Mouse (Mus musculus): ENCODE results near the gene Tiam2. TPM values are rescaled to one million over a fixed set of nuclear protein-coding genes. Genes with fewer than 3 reads are reported as not detected.

Gene Tiam2
- 10 to 100 TPM; 18.9 to 21.5 TPM for total RNA-seq (2021)
- long read RNA-seq, experiment 1, full-length matches to known transcripts, result 3 of 10 reads
- long read RNA-seq, experiment 1, partial matches to known transcripts, result 2 of 10 reads
- long read RNA-seq, experiment 1, other reads (novel, unspliced or antisense), result 5 of 10 reads
- long read RNA-seq, experiment 2, partial matches to known transcripts, result 0 of 15 reads
- long read RNA-seq, experiment 2, other reads (novel, unspliced or antisense), result 15 of 15 reads

DNA sequence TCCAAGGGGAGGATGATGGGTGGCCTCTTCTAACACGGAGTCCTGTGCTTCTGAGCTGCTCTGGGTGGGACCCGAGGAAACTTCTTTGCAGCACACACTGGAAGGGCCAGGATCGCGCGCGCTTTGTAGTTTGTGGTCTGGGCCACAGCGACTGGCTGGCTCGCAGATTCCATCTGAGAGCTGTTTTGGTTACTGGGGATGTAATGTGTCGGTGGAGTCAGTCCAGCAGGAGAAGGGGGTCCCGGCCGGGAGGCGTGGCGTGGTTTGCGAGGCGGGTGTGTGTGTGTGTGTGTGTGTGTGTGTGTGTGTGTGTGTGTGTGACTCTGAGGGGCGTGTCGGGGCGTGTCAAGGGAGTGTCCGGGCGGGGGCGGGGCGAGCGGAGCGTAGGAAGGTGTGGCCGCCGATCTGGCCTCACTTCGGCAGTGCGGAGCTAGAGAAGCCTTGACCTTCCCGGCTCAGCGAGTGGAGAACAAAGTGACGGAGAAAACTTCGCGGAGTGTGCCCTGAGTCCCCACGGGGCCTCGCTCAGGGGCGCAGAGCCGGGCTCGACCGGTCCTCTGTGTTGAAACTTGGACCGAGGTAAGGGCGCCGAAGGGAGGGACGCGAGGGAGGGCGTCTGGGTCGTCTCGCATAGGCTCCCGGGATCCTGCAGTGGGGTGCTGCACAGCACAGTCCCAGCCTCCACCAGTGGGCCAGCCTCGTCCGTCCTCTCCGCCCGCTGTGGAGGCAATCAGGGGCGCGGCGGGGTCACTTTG lies at the start of gene Tiam2:
TSS of gene Tiam2 (plus strand) at position 426 of the 755 bp plus-strand sequence.
- no peak for DNase-seq (ENCODE audit: low spot score in 2 of 2)

DNA sequence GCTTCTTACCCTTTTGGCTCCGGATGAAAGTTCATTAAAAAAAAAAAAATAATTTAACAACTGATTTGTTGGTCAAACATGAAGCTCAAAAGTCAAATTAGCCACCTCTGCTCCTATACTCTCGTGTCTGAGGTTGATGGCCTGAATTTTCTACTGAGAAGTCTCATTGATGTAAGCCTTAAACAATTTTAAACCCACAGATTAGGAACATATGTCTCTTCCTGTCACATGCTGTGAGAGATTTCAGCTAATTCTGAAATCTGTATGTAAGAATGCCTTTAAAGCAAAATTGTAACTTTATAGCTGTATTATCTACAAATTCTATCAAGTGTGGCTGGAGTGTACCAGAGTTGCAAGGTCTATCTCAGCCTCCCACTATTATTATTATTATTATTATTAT lies 46.1 kb upstream of the Tiam2 start:
- DNase-seq (ENCODE audit: low spot score in 2 of 2), result no peak

DNA sequence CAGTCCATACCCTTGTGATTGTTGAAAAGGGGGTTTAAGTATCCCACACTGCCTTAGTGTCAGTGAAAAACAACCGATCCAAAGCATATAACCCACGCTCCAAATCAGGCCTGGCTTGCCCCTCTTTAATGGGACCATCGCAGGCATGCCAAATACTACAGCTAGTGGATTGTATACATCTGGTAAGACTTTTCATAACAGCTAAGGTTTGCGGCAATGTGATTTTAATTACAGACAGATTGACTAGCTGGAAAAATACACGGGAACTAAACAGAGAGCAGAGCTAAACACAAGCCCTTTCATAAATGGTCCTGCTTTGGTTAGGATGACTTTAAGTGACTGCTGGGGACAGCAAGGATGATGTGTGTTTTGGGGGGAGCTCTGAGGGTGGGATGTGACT lies 44.4 kb upstream of the Tiam2 start:
- DNase-seq (ENCODE audit: low spot score in 2 of 2), result no peak

DNA sequence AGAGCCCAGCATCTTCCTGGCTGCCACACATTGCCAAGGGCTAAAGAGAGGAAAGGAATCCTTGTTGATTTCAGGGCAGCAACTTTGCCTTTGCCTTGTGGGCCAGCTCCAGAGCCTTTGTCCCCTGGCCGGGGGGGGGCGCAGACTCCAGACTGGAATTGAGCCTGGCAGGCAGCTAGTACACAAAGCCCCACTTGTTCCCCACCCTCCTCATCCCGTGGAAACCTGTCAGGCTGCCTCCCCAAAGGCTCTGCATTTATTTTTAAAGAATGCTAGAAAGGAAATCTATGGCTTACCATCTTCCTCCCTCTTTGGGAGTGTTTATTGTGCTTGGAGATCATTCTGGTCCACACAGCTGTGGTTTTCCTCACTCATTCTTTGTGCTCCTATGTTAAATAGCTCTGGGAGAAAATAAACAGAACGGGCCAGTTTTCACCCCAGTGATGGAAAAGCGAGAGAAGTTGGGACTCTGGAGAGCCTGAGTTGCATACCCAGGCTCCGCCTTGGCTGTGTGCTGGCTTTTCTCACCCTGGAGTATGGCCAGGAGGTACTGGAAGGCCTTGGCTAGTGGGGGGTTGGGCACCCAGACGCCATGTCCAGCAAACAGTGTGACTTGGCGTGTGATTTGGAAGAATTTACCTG lies 41.2 kb upstream of the Tiam2 start:
- DNase-seq (ENCODE audit: low spot score in 2 of 2), result peak in 1 of 2 experiments; percentile 50

DNA sequence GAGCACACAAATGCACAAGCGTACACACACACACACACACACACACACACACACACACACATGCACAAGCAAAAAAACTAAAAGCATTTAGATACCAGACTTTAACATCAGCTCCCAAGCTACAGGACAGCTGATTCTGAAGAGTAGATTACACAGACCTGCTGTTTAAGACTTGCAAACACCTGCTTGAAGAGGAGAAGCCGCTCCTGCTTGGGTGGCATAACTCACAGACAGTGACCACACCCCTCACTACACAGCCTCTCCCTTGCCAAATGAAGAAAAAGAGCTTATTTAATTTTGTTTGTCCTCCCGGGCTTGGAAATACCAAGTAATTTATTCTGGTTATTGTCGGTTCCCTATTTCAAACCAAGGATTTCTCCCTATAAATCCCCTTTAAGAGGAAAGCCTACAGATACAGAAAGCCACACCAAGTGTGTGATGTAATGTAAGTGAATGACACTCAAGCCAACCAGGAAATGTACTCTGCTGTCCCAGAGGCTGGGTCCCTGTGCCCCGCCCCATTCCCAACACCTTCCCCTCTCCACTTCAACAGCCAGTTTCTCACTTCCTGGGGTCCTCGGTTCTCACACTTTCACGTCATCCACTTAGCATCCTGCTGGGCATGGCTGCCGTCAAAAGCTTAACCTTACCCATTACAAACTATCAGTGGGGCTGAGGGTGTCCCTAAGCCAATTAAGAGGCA lies 40.1 kb upstream of the Tiam2 start:
- no peak for DNase-seq (ENCODE audit: low spot score in 2 of 2)

DNA sequence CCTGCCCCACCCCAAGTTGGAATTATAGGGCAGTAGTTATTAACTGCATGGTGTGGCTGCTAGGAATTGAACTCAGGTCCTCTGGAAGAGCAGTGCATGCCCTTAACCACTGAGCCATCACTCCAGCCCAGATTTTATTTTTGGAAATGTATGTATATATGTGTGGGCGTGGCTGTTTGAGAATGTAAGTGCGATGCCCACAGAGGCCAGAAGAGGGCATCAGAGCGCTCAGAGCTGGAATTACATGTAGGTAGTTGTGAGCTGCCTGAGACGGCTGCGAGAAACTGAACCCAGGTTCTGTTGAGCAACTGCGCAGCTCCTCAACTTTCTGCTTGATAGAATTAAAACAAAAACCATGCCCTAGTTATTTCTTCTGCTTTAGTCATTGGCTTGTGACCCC lies 38.0 kb upstream of the Tiam2 start:
- DNase-seq (ENCODE audit: low spot score in 2 of 2), result peak; percentile 46 to 59

DNA sequence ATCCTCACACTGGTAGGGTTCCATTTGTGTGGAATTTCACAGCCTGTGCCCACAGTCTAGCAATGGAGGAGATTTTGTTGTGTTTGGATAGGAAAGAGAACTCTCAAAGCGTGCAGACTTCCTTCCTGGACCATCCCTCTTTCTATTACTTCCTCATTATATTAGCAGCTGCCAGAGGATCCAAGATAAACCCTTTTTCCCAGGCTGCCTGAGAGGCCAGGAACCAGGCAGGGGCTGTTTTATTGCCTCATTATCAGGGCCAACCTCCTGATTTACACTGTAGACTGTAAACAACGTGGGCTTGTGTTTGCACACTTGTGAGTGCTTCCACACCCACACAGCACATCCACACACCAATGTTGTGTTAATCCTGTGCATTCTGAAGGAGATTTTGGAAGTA lies 31.3 kb upstream of the Tiam2 start:
- no peak for DNase-seq (ENCODE audit: low spot score in 2 of 2)

DNA sequence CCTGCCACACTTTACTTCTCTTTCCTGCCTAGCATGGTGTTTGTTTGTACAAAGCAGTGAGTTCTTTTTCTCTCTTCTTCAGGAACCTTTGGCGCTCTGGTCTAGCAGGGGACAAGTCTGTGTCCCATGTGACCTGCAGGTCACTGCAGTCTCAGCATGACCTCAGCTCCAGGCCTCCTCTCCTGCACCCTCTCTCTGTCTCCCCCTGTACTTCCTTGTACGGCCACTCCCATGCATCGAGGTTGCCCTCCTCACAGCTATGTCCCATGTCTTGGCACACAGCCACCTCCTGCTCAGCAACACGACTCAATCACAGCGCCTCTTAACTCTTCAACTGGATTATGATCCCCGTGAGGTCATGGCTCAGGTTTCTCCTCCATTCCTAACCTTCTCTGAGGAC lies 26.9 kb upstream of the Tiam2 start:
- DNase-seq (ENCODE audit: low spot score in 2 of 2), result no peak

DNA sequence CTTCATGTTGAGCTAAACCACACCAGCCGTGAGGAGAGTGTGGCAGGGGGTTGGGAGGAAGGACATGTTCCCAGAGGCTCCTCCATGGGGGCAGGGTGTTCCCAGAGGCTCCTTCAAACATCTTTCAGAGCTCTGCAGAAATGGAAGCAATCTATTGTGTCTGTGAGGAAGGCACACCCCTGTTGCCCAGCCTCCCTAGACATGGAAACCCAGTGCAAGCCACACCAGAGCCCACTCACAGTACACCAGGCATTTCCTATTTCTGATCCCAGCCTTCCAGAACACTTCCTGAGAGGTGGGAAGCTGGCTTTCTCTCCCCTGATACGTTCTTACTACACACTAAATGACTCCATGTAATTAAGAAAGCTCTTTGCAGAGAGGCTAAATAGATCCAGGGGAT lies 20.4 kb upstream of the Tiam2 start:
- DNase-seq (ENCODE audit: low spot score in 2 of 2), result no peak

DNA sequence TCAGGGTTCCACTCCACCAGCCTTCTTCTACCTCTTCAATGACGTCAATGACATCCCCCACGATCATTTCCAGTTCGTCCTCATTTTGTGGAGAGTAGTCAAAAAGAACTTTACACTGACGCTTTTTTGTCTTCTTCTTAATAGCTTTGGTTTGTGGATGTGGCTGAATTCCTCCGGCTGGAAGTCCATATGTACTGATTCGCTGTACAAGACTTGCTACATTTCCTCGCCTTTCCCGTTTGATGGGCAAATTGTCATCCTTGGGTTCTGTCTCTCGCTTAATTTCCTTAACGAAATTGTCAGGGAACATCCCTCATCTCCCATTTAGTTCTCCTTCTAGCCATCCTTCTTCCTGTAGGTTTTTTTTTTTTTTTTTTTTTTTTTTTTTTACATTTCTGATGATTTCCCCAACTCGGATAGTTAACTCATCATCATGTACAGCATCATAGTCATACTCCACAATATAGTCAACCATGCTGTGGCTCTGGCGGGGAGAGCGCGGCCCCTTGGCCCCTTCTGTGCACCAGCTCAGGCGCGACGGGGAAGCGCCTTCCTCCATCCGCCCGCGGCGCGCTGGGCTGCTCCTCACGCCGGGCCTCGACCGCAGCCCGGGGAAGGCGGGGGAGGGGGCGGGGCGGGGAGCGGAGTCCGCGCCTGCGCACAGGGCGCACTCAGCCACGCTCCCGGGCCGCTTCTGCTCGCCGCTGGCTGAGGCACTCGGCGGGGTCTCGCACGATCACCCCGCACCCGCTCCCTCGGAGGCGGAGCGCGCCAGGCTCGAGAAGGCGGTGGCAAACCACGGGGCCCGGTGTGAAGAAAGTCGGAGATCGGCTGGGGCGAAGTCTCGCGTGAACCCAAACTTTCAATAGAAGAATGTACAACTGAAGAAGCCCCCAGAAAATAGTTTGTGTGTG lies 12.4 kb upstream of the Tiam2 start:
- DNase-seq (ENCODE audit: low spot score in 2 of 2), result peak; percentile 64

DNA sequence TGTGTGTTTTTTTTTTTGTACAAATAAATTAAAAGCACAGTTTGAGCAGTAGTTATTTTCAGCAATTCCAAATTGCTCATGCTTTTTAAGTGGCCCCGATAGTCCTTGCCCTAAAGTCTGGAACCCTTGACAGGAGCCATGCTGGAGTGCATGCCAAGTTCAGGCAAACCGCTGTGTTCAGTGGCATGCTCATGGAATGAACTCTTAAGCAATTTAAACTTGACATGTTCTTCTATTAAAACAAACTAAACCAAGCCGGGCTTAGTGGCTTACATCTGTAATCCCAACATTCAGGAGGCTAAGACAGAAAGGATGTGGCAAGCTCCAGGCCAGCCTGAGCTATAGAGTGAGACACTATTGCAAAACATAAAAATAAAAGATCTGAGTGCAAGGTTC lies 11.8 kb upstream of the Tiam2 start:
- DNase-seq (ENCODE audit: low spot score in 2 of 2), result no peak

DNA sequence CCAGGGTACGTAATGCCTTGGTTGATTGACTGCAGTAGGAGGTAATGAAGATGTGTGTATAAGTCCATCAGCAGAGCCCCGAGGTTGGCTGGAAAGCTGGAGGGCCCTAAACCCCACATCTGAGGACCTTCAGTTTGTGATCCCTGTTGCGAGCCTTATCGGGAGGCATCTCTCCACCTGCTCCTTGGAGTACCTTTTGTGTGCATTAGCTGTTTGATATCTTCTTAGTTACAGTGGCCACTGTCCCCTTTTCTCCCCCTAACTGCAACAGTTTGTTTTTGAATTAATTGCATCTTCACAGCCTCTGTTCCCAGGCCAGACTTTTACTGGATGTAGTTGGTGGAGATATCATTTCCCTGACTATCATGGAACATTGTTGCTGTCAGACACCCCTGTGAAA lies 10.8 kb upstream of the Tiam2 start:
- no peak for DNase-seq (ENCODE audit: low spot score in 2 of 2)

DNA sequence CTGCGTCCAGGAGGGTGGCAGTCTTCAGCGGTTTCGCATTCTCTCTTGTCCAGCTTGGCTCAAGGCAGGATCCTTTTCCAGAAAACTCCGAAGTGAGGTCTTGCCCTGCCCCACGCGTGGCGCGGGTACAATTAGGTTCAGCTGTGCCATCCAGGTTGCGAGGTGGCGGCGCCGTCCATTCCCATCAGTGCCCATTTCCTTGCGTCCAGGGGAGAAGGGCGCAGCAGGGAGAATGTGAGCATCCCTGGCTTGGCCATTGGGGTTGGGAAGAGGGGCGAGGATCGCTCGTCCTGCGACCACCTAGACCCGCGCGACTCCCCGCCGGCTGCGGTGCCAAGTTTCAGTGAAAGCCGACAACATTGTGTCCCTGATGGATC lies 518 bp downstream of the Tiam2 start:
- no peak for DNase-seq (ENCODE audit: low spot score in 2 of 2)

DNA sequence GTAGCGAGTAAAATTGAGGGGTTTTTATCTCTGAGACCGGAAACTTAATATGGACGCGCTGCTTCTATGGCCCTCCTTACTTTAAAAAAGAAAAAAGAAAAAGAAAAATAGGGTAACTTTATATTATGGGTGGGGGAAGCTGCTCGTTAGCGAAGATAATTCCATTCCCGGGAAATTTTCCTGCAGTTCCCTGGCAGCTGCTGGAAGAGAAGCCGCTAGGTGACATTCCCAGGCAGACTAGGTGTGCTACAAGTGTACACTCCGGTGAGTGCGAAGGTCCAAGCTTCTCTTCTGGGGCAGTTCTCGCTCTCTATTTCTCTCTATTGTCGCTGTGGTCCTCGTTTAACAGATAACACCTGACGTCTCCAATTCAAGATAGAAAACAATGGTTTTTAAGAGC lies 962 bp downstream of the Tiam2 start:
- no peak for DNase-seq (ENCODE audit: low spot score in 2 of 2)

DNA sequence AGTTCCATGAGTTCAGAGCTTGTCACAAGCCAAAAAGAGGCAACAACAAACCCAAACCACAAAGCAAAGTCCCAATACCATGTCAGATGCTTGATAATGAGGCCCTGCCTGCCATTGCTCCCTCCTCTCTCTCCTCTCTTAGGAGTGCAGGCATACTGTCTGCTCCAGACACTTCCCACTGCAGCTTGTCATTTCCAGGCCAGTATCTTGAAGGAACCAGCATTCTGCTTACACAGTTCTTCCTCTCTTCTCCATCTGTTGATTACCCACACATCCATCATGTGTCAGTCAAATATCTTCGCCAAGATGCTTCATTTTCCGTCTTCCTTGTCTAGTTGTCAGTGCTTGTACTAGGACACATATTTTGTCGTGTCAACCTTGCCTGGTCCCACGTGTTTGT lies 2.4 kb downstream of the Tiam2 start:
- peak in 1 of 2 experiments; percentile 55 for DNase-seq (ENCODE audit: low spot score in 2 of 2)

DNA sequence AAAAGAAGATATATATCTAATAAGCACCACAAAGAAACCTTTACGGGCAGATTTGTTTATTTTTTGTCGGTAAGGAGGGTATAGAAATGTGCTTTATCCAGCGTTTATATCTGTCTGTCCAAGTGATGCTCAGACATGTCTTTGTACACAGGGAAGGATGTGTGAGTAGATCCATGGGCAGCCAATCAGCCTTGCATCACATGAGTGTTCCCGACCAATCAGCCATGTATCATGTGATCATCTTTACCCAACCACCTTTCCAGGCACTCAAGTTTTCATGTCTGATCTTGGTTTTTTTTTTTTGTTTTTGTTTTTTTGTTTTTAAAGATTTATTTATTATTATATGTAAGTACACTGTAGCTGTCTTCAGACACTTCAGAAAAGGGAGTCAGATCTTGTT lies 3.1 kb downstream of the Tiam2 start:
- no peak for DNase-seq (ENCODE audit: low spot score in 2 of 2)

DNA sequence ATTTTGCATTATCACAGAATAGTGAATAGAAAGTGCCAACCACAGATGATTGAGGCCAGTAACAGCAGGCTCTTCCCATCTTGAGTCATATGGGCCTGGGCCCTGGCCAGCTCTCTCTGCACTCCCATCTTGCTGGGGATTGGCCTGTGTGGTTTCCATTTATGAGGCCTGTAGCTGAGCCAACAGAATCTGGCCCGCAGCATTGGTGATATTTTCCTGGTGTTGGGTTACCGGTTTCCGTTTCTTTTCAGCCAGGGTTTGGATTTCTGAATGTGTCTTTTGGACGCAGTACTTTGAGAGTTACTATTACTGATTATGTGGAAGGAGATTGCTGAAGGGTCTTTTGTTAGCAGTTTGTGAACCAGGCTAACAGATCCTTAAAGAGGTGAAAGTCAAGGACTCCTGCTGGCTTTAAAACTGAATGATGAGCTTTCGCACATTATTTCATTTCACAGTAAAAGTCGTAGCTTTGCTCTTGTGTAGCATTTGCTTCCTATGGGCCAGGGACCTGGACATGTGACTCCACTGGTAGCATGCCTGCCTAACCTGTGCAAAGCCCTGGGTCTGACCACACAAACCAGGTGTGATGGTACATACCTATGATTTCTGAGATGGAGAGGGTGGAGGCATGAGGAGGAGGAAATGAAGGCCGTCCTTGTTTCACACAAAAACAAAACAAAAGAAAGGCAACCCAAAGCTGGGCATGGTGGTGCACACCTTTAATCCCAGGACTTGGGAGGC lies 5.5 kb downstream of the Tiam2 start:
- peak in 1 of 2 experiments; percentile 60 for DNase-seq (ENCODE audit: low spot score in 2 of 2)

DNA sequence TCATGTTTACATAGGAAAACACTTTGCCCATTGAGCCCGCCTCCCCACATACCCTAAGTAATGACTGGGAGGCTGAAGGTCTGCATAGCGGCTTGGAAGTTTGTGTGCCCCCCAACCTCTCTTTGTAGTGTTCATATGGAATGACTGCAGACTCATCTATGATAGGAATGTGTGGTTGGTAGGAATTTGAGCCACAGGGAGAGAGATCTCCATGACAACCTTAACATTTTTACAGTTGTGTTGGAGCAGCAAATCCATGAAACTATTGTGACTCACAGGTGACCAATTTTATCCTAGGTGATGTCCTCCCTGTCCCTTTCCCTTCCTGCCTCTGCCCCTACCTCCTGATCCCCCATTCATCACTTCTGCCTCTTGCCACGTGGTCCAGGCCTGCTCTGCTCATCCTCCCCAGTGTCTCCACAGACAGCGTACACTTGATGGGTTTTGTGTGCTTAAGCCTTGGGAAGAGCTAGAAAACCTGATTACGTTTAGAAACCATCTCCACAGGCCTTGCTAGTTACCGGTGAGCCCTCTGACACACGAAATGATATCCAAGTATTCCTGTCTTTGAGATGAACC lies 9.9 kb downstream of the Tiam2 start:
- no peak for DNase-seq (ENCODE audit: low spot score in 2 of 2)

DNA sequence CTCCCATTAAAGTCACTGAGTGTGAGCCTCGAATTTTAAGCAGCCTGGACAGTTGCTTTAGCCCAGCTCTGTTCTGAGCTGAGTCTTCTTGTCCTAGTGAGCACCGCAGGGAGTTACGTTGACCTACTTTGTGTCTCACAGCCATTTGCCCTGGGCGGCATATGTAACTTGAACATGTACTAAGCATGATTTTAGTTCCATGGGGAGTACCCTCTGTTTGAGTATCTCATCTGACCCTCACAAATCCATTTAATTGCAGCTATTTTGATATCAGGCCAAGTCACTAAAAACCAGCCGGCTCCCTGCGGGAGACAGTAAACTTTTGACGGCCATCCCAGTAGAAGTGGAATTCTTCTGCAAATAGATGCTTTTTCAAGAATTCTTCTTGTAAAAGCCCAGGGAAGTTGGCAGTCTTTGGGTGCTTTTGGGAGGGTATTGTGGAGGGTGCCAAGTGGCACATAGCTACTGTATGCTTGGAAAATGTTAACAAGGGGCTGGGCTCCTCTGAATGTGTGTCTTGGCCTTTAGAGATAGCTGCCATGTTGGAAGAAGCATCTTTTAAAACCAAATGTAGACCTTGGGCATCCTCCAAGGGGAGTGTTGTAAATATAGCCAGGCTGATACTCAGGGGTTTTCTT lies 10.6 kb downstream of the Tiam2 start:
- DNase-seq (ENCODE audit: low spot score in 2 of 2), result no peak
